Comparison of ENCODE assay signal across 19 mouse cellular contexts in the genomic region with DNA sequence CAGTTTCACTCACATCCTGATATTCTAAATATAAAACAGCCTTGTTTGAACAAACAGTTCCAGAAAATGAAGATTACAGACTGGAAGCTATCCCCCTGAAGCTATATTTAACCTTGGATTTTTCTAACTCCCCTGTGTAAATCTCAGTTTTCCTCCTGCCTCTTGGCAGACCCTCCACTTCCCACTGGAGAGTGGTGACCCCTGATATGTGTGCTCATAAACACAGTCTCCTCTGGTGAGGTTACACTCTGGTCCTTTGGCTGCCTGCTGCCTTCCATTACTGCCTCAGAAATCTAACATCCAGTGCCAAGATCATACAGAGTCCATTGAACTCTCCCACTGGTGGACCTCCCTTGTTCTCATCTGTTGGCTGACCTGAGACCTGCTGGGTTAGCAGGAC.
DNase-seq lines count a peak whose midpoint lies in the region; ATAC-seq and TF ChIP-seq lines count a peak whose summit lies in the region.
"Had no signal": no experiment of that assay in that cellular context is flagged by ENCODE, and none has a peak within 500 bp of the region (broad histone marks: within the 10 kb centered on the region; RNA-seq: fewer than 3 reads in every experiment).

No protein-coding gene starts in this region.

- no peak overlapping the region for H3K27ac ChIP-seq in lung, embryonic 14.5 days (ENCODE audit: low read depth)
- no peak overlapping the region for H3K27ac ChIP-seq in heart, postnatal 0 days (ENCODE audit: low read depth)
- H3K27ac ChIP-seq in kidney, postnatal 0 days: 0 out of 2 replicates have a peak overlapping the region, but pooled peaks have one; percentile 10
- H3K27ac ChIP-seq: embryonic facial prominence, embryonic 12.5 days; limb, embryonic 12.5 days; midbrain, embryonic 15.5 days; stomach, embryonic 15.5 days had no signal

- no peaks in the 10 kb centered on the region for H3K36me3 ChIP-seq in lung, embryonic 14.5 days (ENCODE audit: insufficient read depth)
- H3K36me3 ChIP-seq in heart, postnatal 0 days (replicated peaks; ENCODE audit: control insufficient read depth, insufficient read depth, low read length): no peaks in the 10 kb centered on the region
- no peaks in the 10 kb centered on the region for H3K36me3 ChIP-seq in kidney, postnatal 0 days (ENCODE audit: insufficient read depth, low read length)
- H3K36me3 ChIP-seq: embryonic facial prominence, embryonic 12.5 days; limb, embryonic 12.5 days; midbrain, embryonic 15.5 days; stomach, embryonic 15.5 days had no signal

- no peak for TF ChIP-seq CTCF in lung, embryonic 14.5 days (IDR thresholded peaks at IDR 0.05; ENCODE audit: low read depth)
- no peak for TF ChIP-seq CTCF in heart, postnatal 0 days (IDR thresholded peaks at IDR 0.05; ENCODE audit: low read depth)
- no peak for TF ChIP-seq CTCF in kidney, postnatal 0 days (IDR thresholded peaks at IDR 0.05; ENCODE audit: low read depth)

- intact Hi-C loops in heart, postnatal 25 days (cut with DNase I): no loop called here

- H3K4me2 ChIP-seq in lung, embryonic 14.5 days: no peak overlapping the region
- H3K4me2 ChIP-seq in heart, postnatal 0 days (ENCODE audit: low read depth, low read length): no peak overlapping the region
- no peak overlapping the region for H3K4me2 ChIP-seq in kidney, postnatal 0 days (ENCODE audit: low read length)
- H3K4me2 ChIP-seq: embryonic facial prominence, embryonic 12.5 days; limb, embryonic 12.5 days; midbrain, embryonic 15.5 days; stomach, embryonic 15.5 days had no signal

- no peak overlapping the region for H3K4me3 ChIP-seq in lung, embryonic 14.5 days (ENCODE audit: low read depth, low read length)
- H3K4me3 ChIP-seq in heart, postnatal 0 days (ENCODE audit: low read depth, low read length): no peak overlapping the region
- H3K4me3 ChIP-seq in kidney, postnatal 0 days (replicated peaks; ENCODE audit: low read depth, low read length): no peak overlapping the region
- H3K4me3 ChIP-seq: embryonic facial prominence, embryonic 12.5 days; limb, embryonic 12.5 days; megakaryocyte, embryonic 14.5 days; midbrain, embryonic 15.5 days; stomach, embryonic 15.5 days had no signal

- no peaks in the 10 kb centered on the region for H3K9me3 ChIP-seq in lung, embryonic 14.5 days (ENCODE audit: low read depth, low read length)
- no peaks in the 10 kb centered on the region for H3K9me3 ChIP-seq in heart, postnatal 0 days (replicated peaks; ENCODE audit: control insufficient read depth, low read length)
- H3K9me3 ChIP-seq in kidney, postnatal 0 days (replicated peaks; ENCODE audit: low read length): no peaks in the 10 kb centered on the region
- H3K9me3 ChIP-seq: embryonic facial prominence, embryonic 12.5 days; limb, embryonic 12.5 days; megakaryocyte, embryonic 14.5 days; midbrain, embryonic 15.5 days; stomach, embryonic 15.5 days had no signal

- ATAC-seq in lung, embryonic 14.5 days (ENCODE audit: insufficient read depth): peak; percentile 47
- 0 out of 2 replicates have a peak, but pooled peaks have one; percentile 39 for ATAC-seq in heart, postnatal 0 days (ENCODE audit: insufficient read depth, low read depth)
- ATAC-seq in kidney, postnatal 0 days (replicated peaks; ENCODE audit: low FRiP score, low read depth): 0 out of 2 replicates have a peak, but pooled peaks have one; percentile 33
- ATAC-seq: hindbrain, embryonic 16.5 days; midbrain, embryonic 15.5 days; Patski had no signal

- no peak for TF ChIP-seq EP300 in heart, postnatal 0 days (IDR thresholded peaks at IDR 0.05; ENCODE audit: low read depth)

- no peak overlapping the region for H3K9ac ChIP-seq in lung, embryonic 14.5 days
- H3K9ac ChIP-seq in heart, postnatal 0 days (replicated peaks; ENCODE audit: low read depth, low read length): no peak overlapping the region
- H3K9ac ChIP-seq in kidney, postnatal 0 days (ENCODE audit: low read depth, low read length): no peak overlapping the region
- H3K9ac ChIP-seq: embryonic facial prominence, embryonic 12.5 days; limb, embryonic 12.5 days; midbrain, embryonic 15.5 days; stomach, embryonic 15.5 days had no signal

- H3K4me1 ChIP-seq in lung, embryonic 14.5 days (ENCODE audit: insufficient read depth): no peaks in the 10 kb centered on the region
- no peaks in the 10 kb centered on the region for H3K4me1 ChIP-seq in heart, postnatal 0 days (ENCODE audit: control insufficient read depth, insufficient read depth)
- no peaks in the 10 kb centered on the region for H3K4me1 ChIP-seq in kidney, postnatal 0 days (replicated peaks; ENCODE audit: insufficient read depth, low read length)
- H3K4me1 ChIP-seq: limb, embryonic 12.5 days; megakaryocyte, embryonic 14.5 days; midbrain, embryonic 15.5 days; stomach, embryonic 15.5 days had no signal

- peak; percentile 2 to 31 for DNase-seq in heart, adult 9 months (ENCODE audit: low spot score in 2 of 2)
- DNase-seq in heart, postnatal 25 days (ENCODE audit: low spot score): no peak
- DNase-seq in lung, embryonic 14.5 days: peak; percentile 20
- no peak for DNase-seq in lung, postnatal 36 days
- peak; percentile 20 for DNase-seq in heart, postnatal 0 days (ENCODE audit: low spot score)
- DNase-seq in kidney, postnatal 0 days (ENCODE audit: low spot score): peak; percentile 79
- no peak for DNase-seq in embryo, embryonic 10.5 days (ENCODE audit: low spot score)
- DNase-seq: adrenal gland, postnatal 25 days; cerebellum, adult 2 months; layer of hippocampus, adult 9-11 months; right cerebral cortex, adult 18-20 months; thymus, postnatal 25 days had no signal

- H3K27me3 ChIP-seq in lung, embryonic 14.5 days (ENCODE audit: insufficient read depth, low read length): no peaks in the 10 kb centered on the region
- H3K27me3 ChIP-seq in heart, postnatal 0 days (ENCODE audit: control insufficient read depth, insufficient read depth, low read length): no peaks in the 10 kb centered on the region
- no peaks in the 10 kb centered on the region for H3K27me3 ChIP-seq in kidney, postnatal 0 days (ENCODE audit: insufficient read depth, low read length)
- H3K27me3 ChIP-seq: embryonic facial prominence, embryonic 12.5 days; limb, embryonic 12.5 days; megakaryocyte, embryonic 14.5 days; midbrain, embryonic 15.5 days; Patski; stomach, embryonic 15.5 days had no signal

Comparison
In these comparisons a context has a peak if more than half of its experiments do, and no peak if none do; other contexts are left out.
1. DNase-seq: peak in heart, adult 9 months (2 of 2), lung, embryonic 14.5 days (single experiment), heart, postnatal 0 days (single experiment) and kidney, postnatal 0 days (single experiment); none in heart, postnatal 25 days (single experiment), lung, postnatal 36 days (single experiment) and embryo, embryonic 10.5 days (single experiment).
2. Peak in every context shown above with its lines, with median percentiles within 50 percentile points of each other: ATAC-seq.